Mouse (Mus musculus): Measurements from ENCODE around the gene Jmjd8. TPM values are rescaled to one million over a fixed set of nuclear protein-coding genes. Genes with fewer than 3 reads are reported as not detected.
"Not testable (repeated sequence)": the region's sequence is repeated elsewhere in the genome, so short reads cannot be mapped to it uniquely, and the experiment has no call there.

The Jmjd8 gene
- total RNA-seq, 1 experiment from 2014 or later: 23.2 TPM

DNA sequence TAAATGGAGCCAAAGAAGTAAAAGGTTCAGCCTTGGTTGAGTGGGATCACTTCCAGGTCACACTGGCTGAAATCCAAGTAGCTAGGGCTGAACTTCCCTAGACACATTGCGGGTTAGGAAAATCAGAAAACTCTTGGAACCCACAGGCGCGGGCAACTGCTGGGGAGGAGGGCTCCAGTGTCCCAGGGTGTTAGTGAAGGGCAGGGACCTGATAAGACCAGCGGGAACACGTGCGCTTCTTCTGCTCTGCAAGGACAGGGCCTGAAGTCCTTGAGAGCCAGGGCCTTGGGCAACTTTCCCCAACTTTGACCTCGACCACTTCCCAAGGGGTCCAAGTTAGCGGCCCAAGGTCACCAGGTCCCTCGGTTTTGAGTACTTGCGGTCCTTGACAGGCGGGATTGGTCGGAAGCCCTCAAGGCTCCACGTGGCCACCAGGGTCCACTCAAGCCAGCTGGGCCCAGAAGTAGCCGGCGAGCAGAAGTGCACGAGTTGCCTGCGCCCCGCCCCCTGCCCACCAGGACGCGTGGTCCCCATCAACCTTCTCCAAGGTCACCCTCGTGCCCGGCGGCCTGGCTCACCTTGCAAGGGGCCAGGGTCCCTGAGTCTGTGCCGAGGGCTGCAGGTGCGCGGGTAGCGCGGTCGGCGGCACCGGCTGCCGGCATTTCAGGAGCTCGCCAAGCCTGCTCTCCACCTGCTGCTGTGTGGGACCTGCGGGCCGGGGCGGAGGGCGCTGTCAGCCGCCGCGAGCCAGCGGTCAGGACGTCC, 39.4 kb downstream of the Jmjd8 start:
- ATAC-seq (replicated peaks in 1 of 2; ENCODE audit: insufficient read depth in 1 of 2, low FRiP score in 2 of 2, low TSS enrichment in 1 of 2, low read depth in 1 of 2, poor library complexity in 2 of 2, severe bottlenecking in 2 of 2): peak; percentile 17 to 29; a peak in 2 of 4 replicates

DNA sequence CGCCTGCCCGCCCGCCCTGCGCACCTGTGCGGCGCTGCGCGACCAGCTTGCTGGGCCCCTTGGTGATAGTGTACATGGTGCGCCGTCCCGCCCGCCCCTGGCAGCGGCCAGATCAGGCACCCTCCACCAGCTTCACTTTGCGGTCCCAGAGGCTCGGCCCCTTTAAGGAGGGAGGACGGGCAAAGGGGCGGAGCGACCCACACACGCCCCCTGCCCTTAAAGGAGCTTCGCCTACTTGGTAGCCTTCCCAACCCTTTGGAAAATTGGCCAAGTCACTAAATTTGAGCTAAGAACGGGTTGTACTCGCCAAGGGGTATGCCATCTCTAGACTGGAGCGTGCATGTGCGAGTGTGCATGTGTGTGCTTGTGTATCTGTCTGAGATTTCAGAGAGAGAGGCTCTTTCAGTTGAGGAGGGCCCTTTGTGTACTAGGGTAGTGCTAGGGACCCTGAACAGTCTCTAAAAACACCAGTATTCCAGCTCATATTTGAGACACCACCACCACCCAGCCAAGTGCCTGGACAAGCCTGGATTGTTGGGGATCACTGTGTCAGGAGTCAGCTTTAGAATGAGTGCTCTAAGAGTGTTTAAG, 40.0 kb downstream of the Jmjd8 start, which contains the start of gene Mcrip2:
Gene Mcrip2, minus strand, starts transcription at position 164 of the 591 bp plus-strand sequence.
- peak; percentile 70 to 83 for ATAC-seq (replicated peaks in 1 of 2; ENCODE audit: insufficient read depth in 1 of 2, low FRiP score in 2 of 2, low TSS enrichment in 1 of 2, low read depth in 1 of 2, poor library complexity in 2 of 2, severe bottlenecking in 2 of 2)

GRCm38 (mm10) chr17:25869498-25869897, 40.8 kb downstream of the Jmjd8 start:
- ATAC-seq (replicated peaks in 1 of 2; ENCODE audit: insufficient read depth in 1 of 2, low FRiP score in 2 of 2, low TSS enrichment in 1 of 2, low read depth in 1 of 2, poor library complexity in 2 of 2, severe bottlenecking in 2 of 2): no peak

- no peak for ATAC-seq (replicated peaks in 1 of 2; ENCODE audit: insufficient read depth in 1 of 2, low FRiP score in 2 of 2, low TSS enrichment in 1 of 2, low read depth in 1 of 2, poor library complexity in 2 of 2, severe bottlenecking in 2 of 2)
Measured at GRCm38 (mm10) chr17:25869954-25870353, 41.3 kb downstream of the Jmjd8 start.

- not testable (repeated sequence) for ATAC-seq (replicated peaks in 1 of 2; ENCODE audit: insufficient read depth in 1 of 2, low FRiP score in 2 of 2, low TSS enrichment in 1 of 2, low read depth in 1 of 2, poor library complexity in 2 of 2, severe bottlenecking in 2 of 2)
Measured at GRCm38 (mm10) chr17:25871566-25871965, 42.9 kb downstream of the Jmjd8 start.

- ATAC-seq (replicated peaks in 1 of 2; ENCODE audit: insufficient read depth in 1 of 2, low FRiP score in 2 of 2, low TSS enrichment in 1 of 2, low read depth in 1 of 2, poor library complexity in 2 of 2, severe bottlenecking in 2 of 2): no peak
Measured at GRCm38 (mm10) chr17:25872676-25873075, 44.0 kb downstream of the Jmjd8 start.

GRCm38 (mm10) chr17:25873405-25874147, 44.9 kb downstream of the Jmjd8 start:
- no peak for ATAC-seq (replicated peaks in 1 of 2; ENCODE audit: insufficient read depth in 1 of 2, low FRiP score in 2 of 2, low TSS enrichment in 1 of 2, low read depth in 1 of 2, poor library complexity in 2 of 2, severe bottlenecking in 2 of 2)

DNA sequence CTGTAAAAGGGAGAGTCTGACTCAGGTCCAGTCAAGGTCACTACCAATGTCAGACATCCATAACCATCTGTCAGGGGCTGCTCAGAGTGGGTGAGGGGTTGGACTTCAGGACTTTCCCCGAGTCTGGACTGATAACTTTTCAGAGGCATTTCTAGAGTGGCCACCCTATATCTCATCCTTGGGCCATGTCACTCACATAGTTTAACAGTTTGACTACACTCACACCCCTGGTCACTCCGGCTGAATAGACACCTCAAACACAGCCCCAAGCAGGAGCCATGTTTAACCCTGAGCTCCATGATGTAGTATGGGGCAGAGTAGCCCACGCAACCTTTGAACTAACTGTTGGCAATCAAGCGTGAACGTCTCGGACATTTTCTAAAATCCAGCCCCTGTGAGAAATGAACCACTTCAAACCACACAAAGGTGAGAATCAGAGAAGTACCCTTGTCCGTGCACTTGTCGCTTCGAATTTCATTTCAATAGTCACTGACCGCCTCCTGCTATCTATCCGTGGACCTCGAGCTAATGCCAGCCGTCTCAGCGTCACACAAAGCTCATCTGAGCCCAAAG, 45.6 kb downstream of the Jmjd8 start:
- no peak for ATAC-seq (replicated peaks in 1 of 2; ENCODE audit: insufficient read depth in 1 of 2, low FRiP score in 2 of 2, low TSS enrichment in 1 of 2, low read depth in 1 of 2, poor library complexity in 2 of 2, severe bottlenecking in 2 of 2)

DNA sequence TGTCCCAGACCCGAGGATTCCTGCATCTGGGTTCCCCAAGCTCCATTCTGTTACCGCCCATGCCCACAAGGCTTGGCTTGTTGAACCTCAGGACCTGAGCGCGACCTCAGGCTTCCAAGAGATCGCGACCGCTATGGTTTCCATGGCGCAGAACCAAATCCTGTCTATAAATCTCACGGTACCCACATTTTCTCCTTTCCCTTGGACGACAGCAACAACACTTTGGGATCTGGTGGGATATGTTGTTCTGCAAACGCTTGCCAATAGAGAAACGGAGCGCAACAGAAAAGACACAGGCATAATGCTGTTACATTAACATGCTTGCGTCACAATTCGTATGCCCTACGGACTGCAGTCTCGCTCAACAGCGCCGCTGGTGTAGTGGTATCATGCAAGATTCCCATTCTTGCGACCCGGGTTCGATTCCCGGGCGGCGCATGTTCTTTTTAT, 46.1 kb downstream of the Jmjd8 start, which contains the start of gene Mettl26:
Gene Mettl26, plus strand, starts transcription at position 354 of the 450 bp plus-strand sequence.
- peak; percentile 67 to 72 for ATAC-seq (replicated peaks in 1 of 2; ENCODE audit: insufficient read depth in 1 of 2, low FRiP score in 2 of 2, low TSS enrichment in 1 of 2, low read depth in 1 of 2, poor library complexity in 2 of 2, severe bottlenecking in 2 of 2)

GRCm38 (mm10) chr17:25875171-25876136, 46.8 kb downstream of the Jmjd8 start:
- peak; percentile 65 to 77 for ATAC-seq (replicated peaks in 1 of 2; ENCODE audit: insufficient read depth in 1 of 2, low FRiP score in 2 of 2, low TSS enrichment in 1 of 2, low read depth in 1 of 2, poor library complexity in 2 of 2, severe bottlenecking in 2 of 2)

- ATAC-seq (replicated peaks in 1 of 2; ENCODE audit: insufficient read depth in 1 of 2, low FRiP score in 2 of 2, low TSS enrichment in 1 of 2, low read depth in 1 of 2, poor library complexity in 2 of 2, severe bottlenecking in 2 of 2): no peak
Measured at GRCm38 (mm10) chr17:25876347-25876915, 47.8 kb downstream of the Jmjd8 start.

- no peak for ATAC-seq (replicated peaks in 1 of 2; ENCODE audit: insufficient read depth in 1 of 2, low FRiP score in 2 of 2, low TSS enrichment in 1 of 2, low read depth in 1 of 2, poor library complexity in 2 of 2, severe bottlenecking in 2 of 2)
Measured at GRCm38 (mm10) chr17:25877025-25877424, 48.4 kb downstream of the Jmjd8 start.

GRCm38 (mm10) chr17:25877741-25878610, 49.3 kb downstream of the Jmjd8 start:
- no peak for ATAC-seq (replicated peaks in 1 of 2; ENCODE audit: insufficient read depth in 1 of 2, low FRiP score in 2 of 2, low TSS enrichment in 1 of 2, low read depth in 1 of 2, poor library complexity in 2 of 2, severe bottlenecking in 2 of 2)

- no peak for ATAC-seq (replicated peaks in 1 of 2; ENCODE audit: insufficient read depth in 1 of 2, low FRiP score in 2 of 2, low TSS enrichment in 1 of 2, low read depth in 1 of 2, poor library complexity in 2 of 2, severe bottlenecking in 2 of 2)
Measured at GRCm38 (mm10) chr17:25878611-25879180, 50.0 kb downstream of the Jmjd8 start.

- no peak for ATAC-seq (replicated peaks in 1 of 2; ENCODE audit: insufficient read depth in 1 of 2, low FRiP score in 2 of 2, low TSS enrichment in 1 of 2, low read depth in 1 of 2, poor library complexity in 2 of 2, severe bottlenecking in 2 of 2)
Measured at GRCm38 (mm10) chr17:25879261-25879660, 50.6 kb downstream of the Jmjd8 start.

All from hematopoietic stem cell, adult 5-6 weeks (primary cell).